Mouse (Mus musculus) MEL (cell line): ENCODE results near the gene Nop16.

ENCODE experiments used
- CTCF ChIP-seq, 3 experiments: IDR thresholded peaks in 2 of 3; conservative IDR thresholded peaks in 1 of 3; 2 replicates each; pipeline ENCODE4 v1.5.1; 2011 to 2012; ENCODE audit warnings: low read length in 3 of 3, low read depth in 2 of 3, mild to moderate bottlenecking in 2 of 3, improper control_type of control experiment in 1 of 3, inconsistent platforms in 1 of 3, mixed read lengths in 1 of 3, moderate library complexity in 1 of 3; ENCODE audit not compliant: control insufficient read depth in 1 of 3, insufficient read depth in 1 of 3, poor library complexity in 1 of 3, severe bottlenecking in 1 of 3
- GABPA ChIP-seq: IDR thresholded peaks from 2 replicates; pipeline ENCODE4 v1.6.1; 2012; ENCODE audit warnings: low read depth, mild to moderate bottlenecking, inconsistent platforms, low read length, improper control_type of control experiment, moderate library complexity
- MXI1 ChIP-seq: IDR thresholded peaks from 2 replicates; pipeline ENCODE4 v1.6.1; 2011; ENCODE audit warnings: mild to moderate bottlenecking, low read depth, low read length, improper control_type of control experiment
- NELFE ChIP-seq: IDR thresholded peaks from 2 replicates; pipeline ENCODE4 v1.6.1; 2011; ENCODE audit warnings: low read depth, low read length, improper control_type of control experiment
- POLR2A ChIP-seq, 2 experiments: IDR thresholded peaks; 2 replicates each; pipeline ENCODE4 v1.6.1; 2011 to 2012; ENCODE audit warnings: low read length in 2 of 2, mild to moderate bottlenecking in 2 of 2, control low read depth in 1 of 2, improper control_type of control experiment in 1 of 2, low read depth in 1 of 2, moderate library complexity in 1 of 2; ENCODE audit not compliant: control insufficient read depth in 1 of 2, insufficient read depth in 1 of 2, poor library complexity in 1 of 2
- POLR2AphosphoS2 ChIP-seq: IDR thresholded peaks from 2 replicates; pipeline ENCODE4 v1.6.1; 2011; ENCODE audit warnings: low read length, improper control_type of control experiment
- TAL1 ChIP-seq: IDR thresholded peaks from 2 replicates; pipeline ENCODE4 v1.6.1; 2012; ENCODE audit warnings: mild to moderate bottlenecking, inconsistent platforms, low read length, moderate library complexity, mixed read lengths
- ZC3H11A ChIP-seq: IDR thresholded peaks from 2 replicates; pipeline ENCODE4 v1.6.1; 2012; ENCODE audit warnings: low read depth, mild to moderate bottlenecking, inconsistent platforms, low read length, improper control_type of control experiment

DNA sequence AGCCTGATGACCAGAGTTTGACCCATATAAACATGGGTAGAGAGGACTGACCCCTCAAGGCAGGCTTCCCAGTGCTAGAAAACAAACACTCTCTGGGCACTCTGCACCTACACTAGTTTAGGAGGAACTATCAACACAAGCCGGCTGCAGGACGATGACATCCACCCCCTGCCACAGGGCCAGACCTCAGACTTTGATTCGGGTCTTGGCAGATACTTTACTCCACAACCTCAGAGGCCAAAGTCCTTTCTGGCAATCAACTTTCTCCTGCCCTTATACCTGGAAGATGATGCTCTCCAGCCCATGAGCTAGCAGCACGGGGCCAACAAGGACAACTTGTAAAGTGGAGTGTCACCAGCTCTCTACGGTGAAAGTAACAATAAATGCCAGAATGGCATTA lies 7.0 kb downstream of the Nop16 start:
- TF ChIP-seq MXI1 (no peak), ZC3H11A (no peak), CTCF (IDR thresholded peaks at IDR 0.05 in 2 of 3, conservative IDR thresholded peaks at IDR 0.05 in 1 of 3; ENCODE audit: control insufficient read depth in 1 of 3, insufficient read depth in 1 of 3, low read depth in 2 of 3, low read length in 3 of 3, poor library complexity in 1 of 3, severe bottlenecking in 1 of 3) (no peak), POLR2A (IDR thresholded peaks at IDR 0.05; ENCODE audit: control insufficient read depth in 1 of 2, insufficient read depth in 1 of 2, low read depth in 1 of 2, low read length in 2 of 2, poor library complexity in 1 of 2) (no peak; a peak in 1 of 4 replicates), GABPA (no peak), TAL1 (no peak), NELFE (no peak), POLR2AphosphoS2 (no peak)
